Mouse (Mus musculus) urinary bladder, postnatal 36 days (tissue): ENCODE measurements at regions not wholly inside any gene's neighbourhood (a gene's known extent, or its start where the extent isn't known, plus 50 kb on each side); places are given as distances from the start of the nearest gene placed in this dataset.
A peak's percentile ranks its signal among the peaks of the same experiment; 100 is the strongest.
"Not testable (repeated sequence)": the region's sequence is repeated elsewhere in the genome, so short reads cannot be mapped to it uniquely, and the experiment has no call there.

ENCODE experiments used
- DNase-seq, 2 experiments: peaks; one replicate each; pipeline ENCODE4 v3.0.0; 2022; ENCODE audit warnings: low spot score in 2 of 2, mixed read lengths in 1 of 2

DNA sequence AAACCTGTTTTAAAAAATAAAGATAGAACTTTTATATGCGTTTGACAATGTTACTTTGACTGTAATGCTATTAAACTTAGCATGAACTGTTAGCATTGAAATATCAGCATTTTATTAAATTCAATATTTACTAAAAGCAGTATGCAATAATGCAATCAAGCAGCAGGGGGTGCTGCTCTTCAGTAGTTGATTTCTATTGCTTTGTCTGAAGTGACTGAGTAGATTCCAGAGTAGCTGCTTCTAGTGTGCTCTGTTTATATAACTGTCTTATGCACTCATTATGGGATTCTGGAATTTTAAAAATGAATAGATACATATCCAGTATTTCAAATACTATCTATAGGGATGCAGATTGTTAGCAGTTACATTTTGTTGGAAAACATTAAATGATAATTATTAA is 146.2 kb downstream of the Gm28710 start:
- DNase-seq, result peak in 1 of 2 experiments; percentile 7

DNA sequence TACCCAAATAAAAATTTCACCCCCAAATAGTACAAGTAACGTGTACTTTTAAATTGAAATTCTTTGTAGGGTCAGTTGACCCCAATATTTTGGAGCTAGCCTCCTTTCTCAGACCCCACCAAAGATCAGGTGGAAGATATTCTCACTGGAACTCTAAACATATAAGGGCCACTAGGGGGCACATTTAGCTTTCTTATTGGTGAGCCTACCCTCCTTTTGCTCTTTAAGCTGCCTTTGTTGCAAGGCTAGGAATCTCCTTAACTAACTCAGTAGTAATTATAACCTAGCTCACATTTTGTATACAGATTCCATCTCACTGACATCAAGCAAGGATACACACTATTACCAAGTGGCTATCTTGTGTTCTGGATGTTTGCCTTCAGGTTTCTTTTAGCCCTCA is 155.8 kb downstream of the Gm28710 start:
- DNase-seq, result no peak

DNA sequence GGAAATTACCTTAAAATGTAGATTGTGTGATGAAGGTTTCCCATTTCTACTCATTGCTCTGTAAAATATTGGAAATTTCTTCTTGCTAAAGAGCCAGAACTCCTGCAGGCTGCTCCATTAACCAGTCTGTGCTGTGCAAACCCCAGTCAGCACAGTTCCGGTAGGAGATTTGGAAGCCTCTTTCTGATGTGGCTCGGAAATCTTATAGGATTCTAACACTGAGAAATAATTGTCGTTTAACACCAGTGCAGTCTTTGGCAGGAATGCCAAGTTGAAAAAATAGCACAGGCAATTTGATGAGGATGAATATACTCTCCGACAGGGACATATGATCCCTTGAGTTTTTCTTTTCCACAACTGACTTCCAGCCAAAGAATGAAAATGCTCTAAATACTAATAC is 176.1 kb downstream of the Gm28710 start:
- DNase-seq, result no peak

DNA sequence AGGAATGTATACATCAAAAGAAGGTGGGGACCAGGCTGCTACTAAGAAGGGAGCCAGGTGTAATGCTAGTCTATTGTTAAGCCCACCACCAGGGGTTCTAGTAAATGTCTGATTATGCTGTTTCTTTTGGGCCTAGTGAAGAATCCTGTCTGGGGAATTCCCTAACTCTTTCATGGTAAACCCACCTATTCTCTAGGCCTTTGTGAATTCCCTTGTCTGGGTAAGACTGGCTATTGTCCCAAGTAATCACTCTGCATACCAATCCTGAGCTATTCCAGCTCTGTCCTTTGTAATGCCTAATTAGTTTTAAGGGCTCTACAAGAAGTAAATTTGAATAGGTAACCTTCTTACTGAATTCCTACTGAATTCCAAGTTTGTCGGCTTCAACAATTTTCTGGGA is 177.2 kb downstream of the Gm28710 start:
- DNase-seq, result not testable (repeated sequence)

DNA sequence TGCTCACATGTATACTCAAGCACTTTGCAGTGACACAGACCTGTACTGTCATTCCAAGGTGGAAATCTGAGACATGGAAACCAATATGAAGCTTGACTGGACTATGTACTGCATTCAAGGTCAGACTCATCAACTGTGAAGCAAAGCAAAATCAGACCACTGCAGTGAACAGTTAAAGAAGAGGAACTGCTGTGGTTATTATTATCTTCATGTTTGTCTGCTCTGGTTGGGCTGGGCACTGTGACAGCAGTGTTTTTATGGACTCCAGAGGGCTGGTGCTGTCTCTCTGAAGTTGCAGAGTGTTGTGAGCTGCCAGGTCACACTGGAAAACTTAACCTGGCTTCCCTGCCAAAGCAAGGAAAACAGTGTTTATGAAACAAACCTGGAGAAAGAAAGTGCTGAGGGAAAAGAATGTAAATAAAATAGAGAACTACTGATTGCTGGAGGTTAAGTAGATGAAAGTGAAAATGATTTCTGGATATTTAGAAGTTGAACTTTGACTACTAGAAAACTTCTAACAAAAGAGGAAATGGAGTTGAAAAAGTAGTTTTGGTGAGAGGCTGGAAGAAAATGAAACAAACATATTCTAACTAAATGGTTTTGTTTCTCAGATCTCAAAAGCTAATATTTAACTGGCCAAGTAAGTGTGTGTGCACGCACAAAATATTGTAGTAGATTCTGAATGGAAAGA is 181.7 kb downstream of the Gm28710 start:
- peak in 1 of 2 experiments; percentile 2 for DNase-seq

DNA sequence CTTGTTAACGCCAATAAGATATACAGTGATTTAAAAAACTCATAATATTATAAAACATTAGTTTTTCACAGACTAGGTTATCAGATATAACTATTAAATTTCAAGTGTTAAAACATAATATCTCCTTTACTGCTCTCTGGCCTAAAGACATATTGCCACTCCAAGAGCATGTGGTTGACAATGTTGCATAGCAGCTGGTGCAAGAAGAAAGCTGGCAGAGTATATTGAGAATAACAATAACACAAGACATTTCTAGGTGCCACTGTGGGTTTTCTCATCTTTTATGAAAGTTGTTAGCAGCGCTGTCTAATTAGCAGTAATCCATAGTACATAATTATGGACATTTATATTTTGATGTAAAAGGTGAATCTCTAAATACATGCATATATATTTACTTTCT is 184.4 kb downstream of the Gm28710 start:
- no peak for DNase-seq

DNA sequence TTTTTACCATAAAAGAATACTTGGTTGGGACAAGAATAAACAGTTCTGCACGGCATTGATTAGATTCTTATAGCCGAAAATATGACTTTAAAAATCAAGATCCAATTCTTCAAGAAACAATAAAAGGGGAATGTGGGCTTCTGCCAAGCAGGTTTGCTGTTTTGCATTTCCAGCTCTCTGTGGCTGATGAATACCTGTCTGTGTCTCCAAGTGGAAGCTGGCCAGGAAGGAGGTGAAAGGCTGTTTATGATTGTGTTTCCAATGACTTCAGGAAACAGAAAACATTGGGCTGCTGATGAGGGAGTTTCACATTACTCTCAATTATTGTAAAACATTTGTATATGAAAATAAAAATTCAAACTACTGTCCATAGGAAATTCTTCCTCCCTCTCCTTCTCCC is 193.3 kb downstream of the Gm28710 start:
- DNase-seq, result no peak

DNA sequence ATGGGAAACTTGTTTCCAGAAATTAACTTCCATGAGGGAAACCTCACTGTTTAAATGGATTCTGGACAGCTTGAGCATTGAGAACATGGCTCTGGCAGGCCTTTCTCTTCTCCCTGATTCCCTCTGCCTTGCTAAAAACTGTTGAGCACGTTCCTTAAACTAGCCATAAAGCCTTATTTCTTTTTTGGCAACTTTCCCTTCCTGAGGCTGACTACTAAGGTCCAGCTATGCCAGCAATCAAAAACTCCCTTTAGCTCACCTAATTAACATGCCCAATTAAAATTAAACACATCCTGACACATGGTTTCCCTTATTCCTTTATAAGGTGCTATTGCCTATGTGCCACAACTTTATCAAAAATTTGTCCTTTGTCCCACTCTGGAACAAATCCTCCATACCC is 199.9 kb downstream of the Gm28710 start:
- DNase-seq, result no peak

DNA sequence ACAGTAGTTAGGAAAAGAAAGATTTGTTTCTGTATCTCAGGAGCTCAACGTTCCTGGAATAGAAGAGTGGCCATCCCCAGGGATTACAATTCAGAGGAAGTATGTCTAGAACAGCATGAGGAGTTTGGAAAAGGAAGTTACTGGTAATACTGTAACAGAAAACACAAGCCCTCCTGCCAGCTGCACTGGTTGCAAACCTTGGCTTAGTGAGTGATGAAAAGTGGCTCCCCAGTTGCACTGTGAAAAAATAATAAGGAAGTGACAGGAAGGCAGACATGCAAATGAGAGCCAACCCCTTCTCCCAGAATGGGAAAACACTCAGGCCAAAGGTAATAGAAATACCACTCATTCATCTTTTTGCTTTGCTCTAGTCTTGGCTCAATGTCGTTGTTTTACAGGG is 207.6 kb downstream of the Gm28710 start:
- DNase-seq, result no peak

DNA sequence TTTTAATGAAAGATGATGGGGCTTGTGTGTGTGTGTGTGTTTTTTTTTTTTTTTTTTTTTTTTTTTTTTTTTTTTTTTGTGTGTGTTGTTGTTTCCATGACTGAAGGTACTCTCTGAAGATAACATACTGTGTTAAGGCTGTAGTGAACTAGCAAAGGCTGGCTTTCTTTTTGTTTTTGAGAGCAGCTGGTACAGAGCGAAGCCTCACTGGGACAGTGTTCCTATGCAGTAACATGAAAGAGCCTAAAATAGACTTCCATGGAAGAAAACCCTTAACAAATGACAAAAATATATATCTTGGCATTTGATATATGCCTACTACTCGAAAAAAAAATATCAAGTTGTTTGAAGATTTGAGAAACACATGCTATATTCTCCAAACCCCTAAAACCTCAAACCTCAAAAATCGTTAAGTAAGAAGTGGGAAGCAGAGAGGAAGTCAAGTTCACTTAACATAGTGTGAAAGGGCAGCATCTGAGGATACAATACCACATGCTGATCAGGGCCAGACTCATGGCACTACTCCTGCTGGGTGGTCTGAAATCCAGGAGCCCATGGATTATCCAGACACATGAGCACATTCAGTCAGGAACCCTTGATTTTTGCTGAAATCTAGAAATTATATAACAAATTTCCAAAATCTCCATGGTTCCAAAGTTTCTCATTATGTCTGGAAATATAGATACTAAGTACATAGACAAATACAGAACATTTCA is 215.4 kb downstream of the Gm28710 start:
- no peak for DNase-seq

DNA sequence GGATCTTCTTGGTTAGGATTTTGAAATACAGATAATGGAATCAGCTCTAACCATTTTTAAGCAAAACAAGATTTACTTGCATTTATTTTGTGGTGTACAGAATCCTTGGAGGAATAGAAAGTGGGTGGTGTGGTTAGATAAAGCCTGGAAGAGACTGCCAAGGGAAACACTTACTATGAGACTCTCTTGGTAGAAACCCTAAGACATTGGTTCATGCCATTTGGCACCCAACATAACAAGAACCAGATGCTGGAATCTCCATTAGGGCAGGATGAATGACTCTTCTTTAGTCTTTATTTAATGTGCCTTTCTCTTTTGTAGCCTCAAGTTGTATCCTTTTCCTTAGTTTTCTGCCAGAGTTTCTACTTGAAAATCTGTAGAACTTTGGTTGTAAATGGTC is 230.0 kb downstream of the Gm28710 start:
- DNase-seq, result peak in 1 of 2 experiments; percentile 7

DNA sequence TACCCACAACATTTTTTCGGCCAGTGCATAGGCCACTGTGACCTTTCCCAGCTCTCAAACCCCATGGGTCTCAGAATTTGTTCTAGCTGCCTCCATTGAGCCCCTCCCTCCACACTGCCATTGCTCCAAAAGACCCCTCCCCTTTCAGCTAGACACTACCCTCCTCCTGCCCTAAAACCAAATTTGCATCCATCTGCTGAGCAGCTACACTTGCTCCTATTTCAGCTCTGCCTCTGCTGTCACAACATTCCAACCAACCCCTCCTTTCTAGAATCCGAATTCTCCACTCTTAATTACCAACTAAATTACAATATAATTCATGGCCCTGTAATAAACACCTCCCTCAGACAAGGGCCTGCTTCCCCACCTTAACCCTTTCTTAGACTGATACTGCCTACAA is 262.3 kb downstream of the Gm28710 start:
- DNase-seq, result no peak

DNA sequence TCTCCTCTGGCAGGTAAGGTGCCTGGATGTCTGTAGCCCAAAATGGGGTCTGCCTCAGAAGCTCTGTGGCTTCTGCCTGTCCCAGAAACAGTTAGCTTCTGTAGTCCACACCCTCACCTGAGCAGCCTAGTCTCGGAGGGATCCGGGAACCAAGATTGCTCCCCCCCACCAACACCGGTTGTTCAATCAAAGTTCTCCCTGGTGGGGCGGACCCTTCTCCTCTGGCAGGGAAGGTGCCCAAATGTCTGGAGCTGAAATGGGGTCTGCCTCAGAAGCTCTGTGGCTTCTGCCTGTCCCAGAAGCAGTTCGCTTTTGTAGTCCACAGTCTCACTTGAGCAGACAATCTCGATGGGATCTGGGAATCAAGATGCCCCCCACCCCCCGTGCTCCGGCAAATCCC is 273.0 kb downstream of the Gm28710 start:
- DNase-seq, result no peak

DNA sequence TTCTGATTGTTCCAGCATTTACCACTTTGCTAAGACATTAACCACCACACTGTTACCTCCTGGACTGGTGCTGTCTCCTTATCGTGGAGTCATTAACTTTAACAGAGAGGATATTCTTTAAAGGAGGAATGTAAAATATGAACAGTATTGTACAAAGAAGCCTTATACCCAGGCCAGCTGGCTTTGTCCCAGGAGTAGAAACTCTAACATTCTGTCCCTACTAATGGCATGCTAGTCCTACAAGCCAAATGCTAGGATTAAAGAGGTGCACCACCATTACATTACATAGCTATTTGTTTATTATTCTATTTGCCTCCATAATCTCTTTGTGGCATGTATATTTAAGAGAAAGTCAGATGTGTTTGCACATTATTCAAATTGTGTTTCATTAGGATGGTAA is 288.8 kb downstream of the Gm28710 start:
- DNase-seq, result no peak

DNA sequence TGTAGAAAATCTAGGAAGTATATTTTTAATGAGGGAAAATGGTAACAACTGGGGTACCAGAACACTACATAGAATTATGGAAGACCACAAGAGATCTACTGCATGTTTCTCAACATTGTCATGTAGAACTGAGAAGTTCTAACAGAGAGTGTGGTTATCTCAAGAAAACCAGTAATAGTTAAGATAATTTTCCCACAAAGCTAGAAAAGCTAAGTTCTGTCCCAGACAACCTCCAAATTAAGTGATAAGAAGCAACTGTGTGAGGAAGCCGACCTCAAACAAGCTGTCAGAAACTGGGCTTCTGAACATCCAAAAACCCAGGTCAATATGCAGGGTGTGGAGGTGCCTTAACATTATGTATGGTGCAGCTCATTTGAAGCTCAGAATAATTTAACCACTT is 261.4 kb upstream of the Speer4f2 start:
- DNase-seq, result no peak

DNA sequence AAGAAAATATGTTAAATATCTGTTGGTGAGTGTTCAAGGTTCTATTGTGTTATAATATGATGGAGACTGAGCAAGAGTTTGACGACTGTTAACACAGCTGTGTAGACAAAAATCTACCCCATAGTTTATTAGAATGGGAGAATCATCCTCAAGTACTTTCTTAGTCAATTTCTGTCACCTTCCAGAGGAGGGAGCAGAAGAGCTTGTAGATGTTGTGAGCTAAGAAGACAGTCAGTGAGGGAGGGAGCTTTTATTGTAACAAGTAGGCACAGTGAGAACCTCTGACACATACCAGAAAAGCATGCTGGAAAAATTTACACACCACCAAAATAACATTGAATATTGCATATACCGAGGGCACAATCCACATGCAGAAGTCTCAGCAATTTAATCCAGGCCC is 261.0 kb upstream of the Speer4f2 start:
- no peak for DNase-seq

DNA sequence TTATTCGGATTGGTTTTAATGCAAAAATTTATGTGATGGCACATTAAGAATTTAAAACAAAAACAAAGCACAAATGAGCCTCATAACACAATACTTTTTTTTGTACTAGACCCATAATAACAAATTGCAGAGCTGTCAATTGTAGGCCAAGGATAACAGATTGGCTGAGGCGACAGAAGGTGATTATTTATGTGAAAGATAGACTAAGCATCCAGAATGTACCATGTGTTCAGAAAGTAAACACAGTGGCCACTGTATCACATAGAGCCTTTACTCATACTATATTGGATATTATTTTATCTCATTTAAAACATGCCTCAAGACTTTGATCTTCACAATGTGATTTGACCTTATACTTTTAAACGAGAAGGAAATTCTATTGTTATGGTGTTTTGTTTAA is 257.9 kb upstream of the Speer4f2 start:
- DNase-seq, result no peak

DNA sequence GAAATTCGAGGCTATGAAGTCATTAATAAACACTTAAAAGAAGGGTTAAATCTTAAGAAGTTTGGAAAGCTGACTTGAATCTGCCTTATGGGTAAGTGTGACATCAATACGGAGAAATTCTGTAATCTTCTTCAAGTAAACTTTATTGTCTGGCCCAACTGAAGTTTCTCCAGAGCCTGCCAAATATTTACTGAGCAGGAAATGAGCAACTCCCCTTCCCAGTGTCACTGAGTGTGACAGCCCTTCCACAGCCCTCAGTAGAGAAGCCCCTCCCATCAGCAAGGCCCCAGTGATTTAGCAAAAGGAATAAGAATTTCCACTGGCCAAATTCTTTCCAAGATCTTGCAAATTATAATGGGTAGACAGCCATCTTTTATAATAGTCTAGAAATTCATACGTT is 256.9 kb upstream of the Speer4f2 start:
- DNase-seq, result peak in 1 of 2 experiments; percentile 1

DNA sequence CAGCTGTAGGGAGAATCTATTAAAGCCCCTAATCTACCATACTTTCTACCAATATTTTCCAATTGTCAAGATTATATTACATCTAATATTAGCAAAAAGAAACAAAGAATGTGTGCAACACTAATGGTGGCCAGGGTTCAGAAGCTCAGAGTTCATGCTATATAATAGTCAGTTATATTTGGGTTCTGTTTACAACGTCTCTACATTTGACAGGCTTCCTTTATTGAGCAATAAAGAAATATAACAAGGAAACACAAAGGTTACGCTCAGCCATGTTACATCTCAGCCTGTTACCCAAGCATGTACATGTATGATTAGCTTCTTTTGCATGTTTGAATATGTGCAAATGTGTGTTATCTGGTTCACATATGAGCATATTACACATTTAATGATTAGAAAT is 247.7 kb upstream of the Speer4f2 start:
- no peak for DNase-seq

DNA sequence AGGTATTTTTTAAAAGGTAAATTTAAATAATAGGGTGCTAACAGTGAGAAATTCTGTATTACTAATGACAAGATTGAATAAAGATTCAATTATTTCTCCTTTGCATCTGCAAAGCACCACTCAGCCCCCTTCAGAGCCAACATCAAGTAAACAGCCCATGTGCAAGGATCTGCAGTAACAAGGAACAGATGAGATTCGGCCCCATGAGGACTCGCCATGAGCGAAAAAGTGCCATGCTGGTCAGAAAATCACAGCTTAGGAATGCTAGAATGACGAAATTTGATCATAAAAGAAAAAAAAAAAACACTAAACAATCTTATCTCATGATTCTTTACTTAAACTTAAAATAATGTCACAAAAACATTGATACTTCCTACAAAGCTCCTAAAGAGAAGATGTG is 245.5 kb upstream of the Speer4f2 start:
- no peak for DNase-seq

DNA sequence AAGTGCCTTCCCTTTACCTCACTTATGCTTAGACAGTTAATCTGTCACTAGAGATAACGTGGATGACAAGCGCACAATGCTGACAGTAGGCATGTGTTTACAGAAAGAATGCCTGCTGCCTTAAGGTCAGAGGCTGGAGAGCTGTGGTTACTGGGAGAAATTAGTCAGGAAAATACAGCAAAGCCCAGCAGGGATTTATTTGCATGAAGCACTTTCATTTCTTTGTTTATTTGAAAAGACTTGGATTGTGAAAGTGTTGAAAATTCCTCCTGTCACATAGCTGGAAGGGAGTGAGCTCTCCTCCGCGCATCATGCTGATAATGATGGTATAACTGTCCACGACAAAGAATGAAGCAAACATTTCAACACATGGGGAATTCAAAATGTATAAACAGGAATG is 237.5 kb upstream of the Speer4f2 start:
- peak in 1 of 2 experiments; percentile 19 for DNase-seq

DNA sequence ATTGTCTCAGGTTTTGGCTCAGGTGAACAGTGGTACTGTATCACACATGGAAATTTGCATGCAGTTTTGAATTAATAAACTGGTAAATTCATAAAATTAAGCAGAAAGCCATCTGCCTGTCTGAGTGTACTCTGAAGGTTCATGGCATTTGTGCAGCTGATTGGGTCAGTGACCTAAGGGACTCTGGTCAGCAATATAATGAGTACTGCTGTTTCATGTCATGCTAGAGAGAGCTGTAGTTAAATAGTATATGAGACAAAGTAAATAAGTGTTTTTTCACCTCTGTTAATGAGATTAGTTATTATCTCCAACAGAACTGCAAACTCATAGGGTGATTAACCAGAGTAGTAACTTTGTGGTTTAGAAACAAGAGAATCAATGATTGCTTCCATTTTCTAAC is 231.4 kb upstream of the Speer4f2 start:
- no peak for DNase-seq

DNA sequence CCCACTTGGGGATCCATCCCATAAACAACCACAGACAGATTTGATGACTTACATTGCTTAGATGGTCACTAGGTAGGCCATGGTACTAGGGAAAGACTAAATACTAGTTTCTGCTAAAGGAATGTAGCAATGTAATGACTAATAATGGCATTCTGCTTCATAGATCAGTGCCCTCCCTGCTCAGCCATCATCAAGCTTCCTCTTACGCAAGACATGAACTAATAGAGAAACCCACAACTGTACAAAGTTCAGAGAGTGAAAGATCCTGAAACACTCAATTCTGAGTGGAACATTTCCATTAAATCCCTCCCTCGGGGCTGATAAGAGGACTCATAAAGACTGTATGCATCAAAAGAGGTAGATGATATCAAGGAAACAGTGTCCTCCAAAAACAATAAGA is 198.4 kb upstream of the Speer4f2 start:
- DNase-seq, result no peak

DNA sequence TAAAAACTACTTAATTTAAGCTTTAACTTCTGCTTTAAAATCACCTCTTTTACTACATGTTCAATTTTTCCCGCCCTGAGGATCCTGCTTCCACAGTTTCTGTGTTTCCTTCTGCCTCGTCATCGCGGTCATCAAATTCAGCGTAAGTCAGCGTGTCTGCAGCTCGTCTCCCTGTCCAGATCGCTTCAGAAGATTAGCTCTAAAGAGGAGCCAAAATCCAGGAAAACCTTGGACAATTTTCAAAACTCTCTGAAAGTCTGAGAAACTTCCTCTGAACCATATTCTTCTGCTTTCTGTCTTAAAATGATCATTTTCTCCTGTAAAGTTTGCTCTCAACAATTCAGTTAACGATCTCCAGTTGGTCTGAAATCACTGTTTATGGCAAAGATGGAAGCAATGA is 196.2 kb upstream of the Speer4f2 start:
- peak in 1 of 2 experiments; percentile 2 for DNase-seq
